Mouse (Mus musculus): ENCODE measurements around the gene C87436. TPM values are rescaled to one million over a fixed set of nuclear protein-coding genes. Genes with fewer than 3 reads are reported as not detected.
"Not testable (repeated sequence)": the region's sequence is repeated elsewhere in the genome, so short reads cannot be mapped to it uniquely, and the experiment has no call there.

C87436 gene
- polyA plus RNA-seq, 1 experiment from 2014 or later = 23.3 TPM

DNA sequence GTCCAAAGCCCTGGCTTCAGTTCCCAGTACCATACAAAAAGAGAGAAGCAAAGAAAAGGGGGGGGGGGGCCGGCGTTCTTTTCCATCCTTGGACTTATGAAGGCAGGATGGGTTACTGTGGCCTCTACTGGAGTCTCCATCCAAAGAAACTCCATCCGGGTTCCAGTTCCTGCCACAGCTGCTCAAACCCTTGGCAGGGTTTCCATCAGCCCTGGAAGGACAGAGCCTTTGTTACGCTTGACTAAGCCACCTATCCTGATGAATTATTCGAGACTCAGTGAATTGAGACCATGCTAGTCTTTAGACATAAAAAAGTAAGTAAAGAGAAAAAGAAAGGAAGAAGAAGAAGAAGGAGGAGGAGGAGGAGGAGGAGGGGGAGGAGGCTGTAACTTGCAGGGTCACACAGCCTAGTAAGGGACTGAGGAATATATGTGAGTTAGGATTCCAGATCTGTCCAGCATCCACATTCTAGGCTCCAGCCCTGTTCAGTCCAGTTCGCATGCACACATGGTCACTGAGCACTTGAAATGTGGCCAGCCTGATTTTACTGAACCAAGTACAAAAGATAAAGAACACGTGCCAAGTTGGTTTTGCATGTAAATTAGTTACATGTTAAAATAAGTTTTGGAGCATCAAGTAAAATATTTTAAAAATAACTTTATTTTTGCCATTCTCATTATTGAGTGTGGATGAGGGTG is 47.9 kb downstream of the C87436 start:
- ATAC-seq (ENCODE audit: low FRiP score, low TSS enrichment) = no peak; the same call in 1 of the 2 replicates
- no peaks in the 10 kb centered on the region for H3K27me3 ChIP-seq (ENCODE audit: control insufficient read depth, insufficient read depth, low read length)
- WGBS = 48% methylated on average over 7 of the region's 7 CpGs
- H3K9ac ChIP-seq (ENCODE audit: low read depth, low read length) = no peak overlapping the region
- H3K4me1 ChIP-seq (ENCODE audit: control insufficient read depth, insufficient read depth, low read length) = peaks cover 17% of the 10 kb centered on the region
- H3K4me2 ChIP-seq (replicated peaks; ENCODE audit: low read depth, low read length) = no peak overlapping the region
- H3K4me3 ChIP-seq (ENCODE audit: low read length) = no peak overlapping the region
- no peak overlapping the region; the same call in 1 of the 2 replicates for H3K27ac ChIP-seq (ENCODE audit: low read depth, low read length)
- H3K36me3 ChIP-seq (ENCODE audit: control insufficient read depth, insufficient read depth, low read length) = no peaks in the 10 kb centered on the region
- H3K9me3 ChIP-seq (ENCODE audit: control insufficient read depth, low read length) = no peaks in the 10 kb centered on the region

DNA sequence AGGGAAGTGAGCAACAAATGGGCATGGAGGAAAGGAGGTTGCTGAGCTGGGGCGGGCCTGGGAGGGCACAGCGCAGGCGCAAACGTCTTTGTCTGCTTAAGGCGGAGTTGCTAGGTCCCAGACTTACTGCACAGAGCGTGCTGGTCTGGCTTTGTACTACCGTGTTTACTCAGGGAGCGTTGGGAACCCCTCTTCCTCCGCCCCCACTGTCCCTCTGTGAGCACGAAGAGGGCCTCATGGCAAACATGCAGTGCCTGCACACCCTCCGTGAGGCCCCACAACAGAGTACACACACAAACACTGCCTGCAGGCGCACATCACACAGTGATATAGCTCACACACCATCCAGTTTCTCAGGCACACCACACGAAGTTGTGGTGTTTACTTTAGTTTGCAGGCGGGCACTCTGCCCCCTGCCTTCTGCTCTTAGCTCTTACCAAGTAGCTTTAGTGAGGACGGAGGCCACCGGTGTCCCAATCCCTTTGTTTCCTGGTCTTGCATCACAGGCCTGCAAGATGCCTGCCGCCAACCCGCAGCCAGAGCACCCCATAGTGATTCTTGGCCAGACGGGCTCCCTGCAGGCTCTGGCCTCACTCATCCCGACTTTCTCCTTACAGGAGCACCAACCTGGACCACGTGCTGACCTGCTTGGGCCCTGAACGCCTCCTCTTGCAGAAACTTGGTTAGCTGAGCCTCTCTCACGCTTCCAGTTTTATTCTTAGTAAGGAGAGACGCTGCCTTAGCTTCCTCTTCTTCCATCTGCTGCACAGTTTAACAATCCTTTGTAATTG is 49.4 kb downstream of the C87436 start:
- H3K27me3 ChIP-seq (ENCODE audit: control insufficient read depth, insufficient read depth, low read length) = no peaks in the 10 kb centered on the region
- WGBS = 14% methylated on average over 23 of the region's 24 CpGs
- peak overlapping the region; percentile 86 for H3K27ac ChIP-seq (ENCODE audit: low read depth, low read length)
- peak overlapping the region; percentile 15 for H3K4me2 ChIP-seq (replicated peaks; ENCODE audit: low read depth, low read length)
- peaks cover 17% of the 10 kb centered on the region for H3K4me1 ChIP-seq (ENCODE audit: control insufficient read depth, insufficient read depth, low read length)
- ATAC-seq (ENCODE audit: low FRiP score, low TSS enrichment) = peak; percentile 78
- no peak overlapping the region for H3K4me3 ChIP-seq (ENCODE audit: low read length)
- H3K36me3 ChIP-seq (ENCODE audit: control insufficient read depth, insufficient read depth, low read length) = no peaks in the 10 kb centered on the region
- peak overlapping the region; percentile 54 for H3K9ac ChIP-seq (ENCODE audit: low read depth, low read length)
- H3K9me3 ChIP-seq (ENCODE audit: control insufficient read depth, low read length) = no peaks in the 10 kb centered on the region

DNA sequence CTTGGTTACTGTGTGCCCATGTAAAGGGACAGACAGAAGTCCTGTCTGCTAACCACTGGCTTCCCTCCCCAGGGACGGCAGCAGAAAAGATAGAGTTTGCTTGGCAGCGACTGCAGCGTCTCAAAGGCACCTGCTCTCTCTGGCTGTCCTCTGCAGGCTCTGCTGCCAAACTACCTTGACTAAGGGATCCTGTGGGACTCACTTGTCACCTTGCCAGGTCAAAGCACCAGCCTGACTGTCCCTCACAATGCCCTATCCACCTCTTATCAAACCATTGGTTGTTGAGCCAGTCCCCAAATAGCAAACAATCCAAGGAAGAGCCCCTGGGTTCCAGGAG is 49.9 kb downstream of the C87436 start:
- no peaks in the 10 kb centered on the region for H3K9me3 ChIP-seq (ENCODE audit: control insufficient read depth, low read length)
- H3K4me3 ChIP-seq (ENCODE audit: low read length) = no peak overlapping the region
- H3K27me3 ChIP-seq (ENCODE audit: control insufficient read depth, insufficient read depth, low read length) = no peaks in the 10 kb centered on the region
- peak overlapping the region; percentile 86 for H3K27ac ChIP-seq (ENCODE audit: low read depth, low read length)
- ATAC-seq (ENCODE audit: low FRiP score, low TSS enrichment) = no peak
- no peaks in the 10 kb centered on the region for H3K36me3 ChIP-seq (ENCODE audit: control insufficient read depth, insufficient read depth, low read length)
- H3K4me2 ChIP-seq (replicated peaks; ENCODE audit: low read depth, low read length) = no peak overlapping the region
- peaks cover 17% of the 10 kb centered on the region for H3K4me1 ChIP-seq (ENCODE audit: control insufficient read depth, insufficient read depth, low read length)
- H3K9ac ChIP-seq (ENCODE audit: low read depth, low read length) = peak overlapping the region; percentile 54; the same call in 1 of the 2 replicates
- WGBS = 54% methylated on average over 3 of the region's 3 CpGs

DNA sequence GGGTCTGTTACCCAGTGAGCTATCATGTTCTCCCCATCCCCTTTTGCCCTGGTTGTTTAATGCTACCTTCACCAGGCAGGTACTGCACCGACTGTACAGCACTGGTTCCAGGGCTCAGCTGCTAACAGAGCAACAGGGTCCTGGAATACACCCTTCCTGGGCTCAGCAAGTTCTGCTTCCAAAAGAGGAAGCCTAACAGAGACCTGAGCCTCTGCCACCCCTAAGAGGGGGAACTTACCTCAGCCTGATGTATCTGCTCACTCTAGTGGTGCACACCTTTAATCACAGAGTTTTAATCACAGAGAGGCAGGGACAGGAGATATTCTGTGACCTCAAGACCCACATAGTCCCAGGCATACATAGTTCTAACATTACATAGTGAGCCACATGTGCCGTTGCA is 51.8 kb downstream of the C87436 start:
- H3K9me3 ChIP-seq (ENCODE audit: control insufficient read depth, low read length) = 0 out of 2 replicates have a peak, but pooled peaks cover 3% of the 10 kb centered on the region
- no peak for ATAC-seq (ENCODE audit: low FRiP score, low TSS enrichment)
- WGBS = 97% methylated on average over 2 of the region's 2 CpGs

DNA sequence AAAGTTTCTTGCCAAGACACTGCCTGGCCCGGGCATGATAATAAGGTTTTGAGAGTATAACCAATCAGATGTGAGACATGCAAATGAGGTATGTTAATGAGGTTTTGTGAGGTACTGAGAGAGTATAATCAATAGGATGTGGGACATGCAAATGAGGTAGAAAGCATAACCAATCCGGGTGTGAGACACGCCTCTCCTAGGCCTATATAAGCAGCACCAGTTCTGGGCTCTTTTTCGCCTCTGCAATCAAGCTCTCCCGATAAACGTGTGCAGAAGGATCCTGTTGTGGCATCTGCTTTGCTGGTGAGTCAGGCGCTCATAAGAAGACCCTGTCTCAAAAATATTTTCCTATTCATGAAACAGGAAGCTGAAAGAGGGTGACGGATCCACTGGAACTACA is 52.2 kb downstream of the C87436 start:
- not testable (repeated sequence) for H3K9me3 ChIP-seq (ENCODE audit: control insufficient read depth, low read length); H3K27me3 ChIP-seq (ENCODE audit: control insufficient read depth, insufficient read depth, low read length); ATAC-seq (ENCODE audit: low FRiP score, low TSS enrichment); H3K36me3 ChIP-seq (ENCODE audit: control insufficient read depth, insufficient read depth, low read length); H3K9ac ChIP-seq (ENCODE audit: low read depth, low read length); H3K4me2 ChIP-seq (replicated peaks; ENCODE audit: low read depth, low read length); H3K27ac ChIP-seq (ENCODE audit: low read depth, low read length); H3K4me3 ChIP-seq (ENCODE audit: low read length)
- WGBS = 94% methylated on average over 8 of the region's 8 CpGs
- peaks cover 21% of the 10 kb centered on the region for H3K4me1 ChIP-seq (ENCODE audit: control insufficient read depth, insufficient read depth, low read length)

More for the DNA sequence above, 51.8 kb downstream of the C87436 start:
- H3K4me3 ChIP-seq (ENCODE audit: low read length) = no peak overlapping the region
- H3K36me3 ChIP-seq (ENCODE audit: control insufficient read depth, insufficient read depth, low read length) = no peaks in the 10 kb centered on the region
- peaks cover 21% of the 10 kb centered on the region for H3K4me1 ChIP-seq (ENCODE audit: control insufficient read depth, insufficient read depth, low read length)
- no peaks in the 10 kb centered on the region for H3K27me3 ChIP-seq (ENCODE audit: control insufficient read depth, insufficient read depth, low read length)
- H3K4me2 ChIP-seq (replicated peaks; ENCODE audit: low read depth, low read length) = no peak overlapping the region
- no peak overlapping the region for H3K27ac ChIP-seq (ENCODE audit: low read depth, low read length)
- H3K9ac ChIP-seq (ENCODE audit: low read depth, low read length) = no peak overlapping the region

DNA sequence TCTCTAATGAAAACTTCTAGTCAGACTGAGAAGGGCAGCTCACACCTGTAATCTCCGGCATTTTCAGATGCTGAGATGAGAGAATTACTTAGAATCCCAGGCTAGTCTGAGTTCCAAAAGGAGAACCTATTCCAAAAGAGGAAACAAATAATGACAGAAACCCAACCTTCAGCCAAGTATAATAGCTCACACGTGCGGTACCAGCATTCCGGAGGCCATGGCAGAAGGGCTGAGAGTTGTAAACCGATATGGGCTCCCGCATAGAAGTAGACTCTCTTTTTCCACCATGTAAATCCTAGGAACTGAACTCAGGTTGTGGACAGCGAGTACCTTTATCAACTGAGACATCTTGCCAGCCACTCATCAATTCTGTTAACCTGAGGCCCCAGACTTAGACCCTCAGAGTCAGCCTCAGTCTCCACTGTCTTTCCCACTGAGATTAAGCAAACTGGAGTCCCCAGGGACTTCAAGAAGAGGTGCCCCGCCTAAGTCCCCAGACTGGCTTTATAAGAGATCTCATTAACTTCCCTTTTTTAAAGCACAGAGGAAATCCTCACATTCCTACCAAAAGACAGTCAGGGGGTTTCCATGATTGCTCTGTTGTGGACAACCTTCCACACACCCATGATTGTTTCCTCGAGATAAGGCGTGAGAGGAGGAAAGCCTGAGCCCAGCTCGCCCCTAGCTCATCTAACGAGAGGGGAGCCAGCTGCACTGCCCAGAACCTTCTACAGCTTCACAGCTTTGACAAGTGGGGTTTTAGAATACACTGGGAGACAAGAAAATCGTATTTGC is 55.5 kb downstream of the C87436 start:
- Histone ChIP-seq H3K27ac (ENCODE audit: low read depth, low read length) (no peak overlapping the region), H3K4me3 (ENCODE audit: low read length) (no peak overlapping the region), H3K4me1 (ENCODE audit: control insufficient read depth, insufficient read depth, low read length) (peaks cover 18% of the 10 kb centered on the region; the same call in 1 of the 2 replicates), H3K9me3 (ENCODE audit: control insufficient read depth, low read length) (0 out of 2 replicates have a peak, but pooled peaks cover 5% of the 10 kb centered on the region), H3K9ac (ENCODE audit: low read depth, low read length) (no peak overlapping the region), H3K36me3 (ENCODE audit: control insufficient read depth, insufficient read depth, low read length) (no peaks in the 10 kb centered on the region), H3K27me3 (ENCODE audit: control insufficient read depth, insufficient read depth, low read length) (no peaks in the 10 kb centered on the region), H3K4me2 (replicated peaks; ENCODE audit: low read depth, low read length) (no peak overlapping the region)
- WGBS = 58% methylated on average over 13 of the region's 13 CpGs
- ATAC-seq (ENCODE audit: low FRiP score, low TSS enrichment) = no peak

DNA sequence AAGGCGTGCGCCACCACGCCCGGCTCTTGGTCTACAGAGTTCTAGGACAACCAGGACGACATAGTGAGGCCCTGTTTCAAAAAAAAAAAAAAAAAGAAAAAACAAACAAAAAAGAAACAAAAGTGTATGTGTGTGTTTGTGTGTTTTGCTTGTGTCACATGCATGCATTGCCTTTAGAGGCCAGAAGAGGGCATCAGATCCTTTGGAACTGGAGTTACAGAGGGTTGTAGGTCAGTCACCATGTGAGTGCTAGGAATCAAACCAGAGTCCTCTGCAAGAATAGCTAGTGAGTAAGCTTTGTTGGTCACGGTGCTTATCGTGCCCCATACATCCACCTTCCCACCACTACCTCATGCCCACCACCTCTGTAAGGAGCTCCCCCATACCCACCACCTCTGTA is 56.6 kb downstream of the C87436 start:
- Histone ChIP-seq H3K27ac (ENCODE audit: low read depth, low read length) (no peak overlapping the region), H3K4me2 (replicated peaks; ENCODE audit: low read depth, low read length) (no peak overlapping the region), H3K4me3 (ENCODE audit: low read length) (no peak overlapping the region), H3K4me1 (ENCODE audit: control insufficient read depth, insufficient read depth, low read length) (peaks cover 18% of the 10 kb centered on the region; the same call in 1 of the 2 replicates), H3K9me3 (ENCODE audit: control insufficient read depth, low read length) (0 out of 2 replicates have a peak, but pooled peaks cover 5% of the 10 kb centered on the region), H3K9ac (ENCODE audit: low read depth, low read length) (no peak overlapping the region), H3K27me3 (ENCODE audit: control insufficient read depth, insufficient read depth, low read length) (no peaks in the 10 kb centered on the region), H3K36me3 (ENCODE audit: control insufficient read depth, insufficient read depth, low read length) (no peaks in the 10 kb centered on the region)
- no peak for ATAC-seq (ENCODE audit: low FRiP score, low TSS enrichment)
- 94% methylated on average over 7 of the region's 7 CpGs for WGBS

DNA sequence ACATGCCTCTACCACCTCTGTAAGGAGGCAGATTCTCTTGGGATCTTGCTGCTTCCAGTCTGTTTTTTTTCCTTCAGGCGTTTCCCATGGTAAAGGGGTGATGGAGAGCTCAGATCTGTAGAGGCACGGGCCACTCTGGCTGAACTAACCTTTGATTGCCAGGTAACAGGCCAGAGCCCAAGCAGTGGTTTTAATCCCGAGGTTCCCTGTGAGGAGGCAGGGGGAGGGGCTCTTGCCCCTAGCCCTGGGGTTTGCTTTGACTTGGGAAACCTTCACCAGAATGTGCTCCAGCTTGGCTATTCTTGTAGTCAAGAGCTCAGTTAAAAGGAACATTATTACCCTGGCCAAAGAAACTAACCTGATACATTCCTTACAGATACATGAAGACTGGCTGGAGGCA is 57.5 kb downstream of the C87436 start:
- H3K36me3 ChIP-seq (ENCODE audit: control insufficient read depth, insufficient read depth, low read length) = no peaks in the 10 kb centered on the region
- H3K27me3 ChIP-seq (ENCODE audit: control insufficient read depth, insufficient read depth, low read length) = no peaks in the 10 kb centered on the region
- no peak overlapping the region for H3K27ac ChIP-seq (ENCODE audit: low read depth, low read length)
- no peak overlapping the region for H3K4me2 ChIP-seq (replicated peaks; ENCODE audit: low read depth, low read length)
- ATAC-seq (ENCODE audit: low FRiP score, low TSS enrichment) = no peak
- H3K9ac ChIP-seq (ENCODE audit: low read depth, low read length) = no peak overlapping the region
- 0 out of 2 replicates have a peak, but pooled peaks cover 5% of the 10 kb centered on the region for H3K9me3 ChIP-seq (ENCODE audit: control insufficient read depth, low read length)
- WGBS = 58% methylated on average over 3 of the region's 3 CpGs
- peaks cover 18% of the 10 kb centered on the region; the same call in 1 of the 2 replicates for H3K4me1 ChIP-seq (ENCODE audit: control insufficient read depth, insufficient read depth, low read length)
- no peak overlapping the region for H3K4me3 ChIP-seq (ENCODE audit: low read length)

Measured in kidney, embryonic 14.5 days (tissue).